Mouse (Mus musculus): ENCODE results near the gene Fmnl2. TPM values are rescaled to one million over a fixed set of nuclear protein-coding genes. Genes with fewer than 3 reads are reported as not detected.

Gene Fmnl2
- polyA plus RNA-seq, 1 experiment from 2014 or later, result 9.0 TPM

DNA sequence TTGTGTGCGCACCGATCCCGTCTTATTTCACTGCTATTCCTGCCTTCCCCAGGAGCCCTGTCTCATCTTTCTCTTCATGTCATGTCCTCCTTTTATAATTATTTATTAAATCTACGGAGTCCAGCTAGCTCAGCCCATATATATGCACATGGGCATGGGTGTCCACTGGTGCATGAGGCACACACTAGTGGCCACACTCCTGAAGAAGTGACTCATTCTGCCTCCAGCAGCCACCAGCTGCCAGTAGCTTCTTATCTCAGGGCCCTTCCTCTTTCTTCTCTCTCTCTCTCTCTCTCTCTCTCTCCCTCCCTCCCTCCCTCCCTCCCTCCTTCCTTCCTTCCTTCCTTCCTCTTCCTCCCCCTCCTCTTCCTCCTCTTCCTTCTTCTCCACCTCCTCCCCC lies 43.1 kb downstream of the Fmnl2 start:
- ATAC-seq, result no peak
- 96% methylated on average over 4 of the region's 4 CpGs for WGBS
- H3K27me3 ChIP-seq (replicated peaks; ENCODE audit: control insufficient read depth, insufficient read depth, low read length), result no peaks in the 10 kb centered on the region
- H3K4me1 ChIP-seq (ENCODE audit: control insufficient read depth, insufficient read depth, low read depth, low read length), result peaks cover 8% of the 10 kb centered on the region
- no peak overlapping the region for H3K4me3 ChIP-seq (ENCODE audit: low read length)
- H3K4me2 ChIP-seq (ENCODE audit: low read length), result no peak overlapping the region
- no peaks in the 10 kb centered on the region for H3K9me3 ChIP-seq (ENCODE audit: control insufficient read depth, low read length)
- no peak overlapping the region for H3K27ac ChIP-seq (ENCODE audit: low read depth, low read length)
- H3K36me3 ChIP-seq (ENCODE audit: control insufficient read depth, insufficient read depth, low read length), result no peaks in the 10 kb centered on the region
- no peak overlapping the region for H3K9ac ChIP-seq (ENCODE audit: low read depth, low read length)

DNA sequence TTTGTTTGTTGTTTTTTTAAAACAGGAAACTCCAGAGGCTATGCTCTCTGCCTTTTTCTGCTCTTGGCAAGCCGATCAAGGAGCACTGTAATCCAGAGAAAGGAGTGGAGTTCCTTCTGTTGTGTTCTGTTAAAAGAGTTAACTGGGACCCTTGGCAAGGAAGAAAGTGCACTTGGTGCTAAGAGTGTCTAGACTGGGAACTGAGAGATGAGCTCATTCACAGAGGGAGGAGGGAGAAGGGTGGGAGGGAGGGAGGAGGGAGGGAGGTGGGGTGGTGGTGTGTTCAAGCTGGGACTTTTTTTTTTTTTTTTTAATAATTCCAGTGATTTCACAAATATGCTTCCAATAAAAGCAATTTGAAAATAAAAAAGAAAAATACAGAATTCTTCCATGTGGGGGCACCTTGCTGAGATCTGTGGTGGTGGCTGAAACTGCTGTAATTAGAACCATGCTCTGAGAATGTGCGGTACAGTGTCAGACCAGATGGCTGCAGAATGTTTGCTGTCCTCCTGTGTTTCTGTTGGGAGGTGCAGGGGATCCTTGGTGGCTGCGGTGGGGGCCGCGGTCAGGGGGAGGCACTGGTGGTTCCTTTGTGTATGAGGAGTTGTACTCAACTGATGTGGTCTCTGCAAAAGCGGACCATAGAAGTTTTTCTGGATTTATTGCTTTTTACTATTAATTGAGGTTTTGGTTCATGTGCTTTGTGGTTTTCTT lies 43.8 kb downstream of the Fmnl2 start:
- H3K27me3 ChIP-seq (replicated peaks; ENCODE audit: control insufficient read depth, insufficient read depth, low read length), result no peaks in the 10 kb centered on the region
- H3K4me1 ChIP-seq (ENCODE audit: control insufficient read depth, insufficient read depth, low read depth, low read length), result peaks cover 8% of the 10 kb centered on the region
- H3K4me2 ChIP-seq (ENCODE audit: low read length), result no peak overlapping the region
- WGBS, result 72% methylated on average over 6 of the region's 6 CpGs
- no peak overlapping the region for H3K9ac ChIP-seq (ENCODE audit: low read depth, low read length)
- no peak overlapping the region for H3K27ac ChIP-seq (ENCODE audit: low read depth, low read length)
- H3K36me3 ChIP-seq (ENCODE audit: control insufficient read depth, insufficient read depth, low read length), result no peaks in the 10 kb centered on the region
- ATAC-seq, result no peak
- H3K4me3 ChIP-seq (ENCODE audit: low read length), result no peak overlapping the region
- no peaks in the 10 kb centered on the region for H3K9me3 ChIP-seq (ENCODE audit: control insufficient read depth, low read length)

DNA sequence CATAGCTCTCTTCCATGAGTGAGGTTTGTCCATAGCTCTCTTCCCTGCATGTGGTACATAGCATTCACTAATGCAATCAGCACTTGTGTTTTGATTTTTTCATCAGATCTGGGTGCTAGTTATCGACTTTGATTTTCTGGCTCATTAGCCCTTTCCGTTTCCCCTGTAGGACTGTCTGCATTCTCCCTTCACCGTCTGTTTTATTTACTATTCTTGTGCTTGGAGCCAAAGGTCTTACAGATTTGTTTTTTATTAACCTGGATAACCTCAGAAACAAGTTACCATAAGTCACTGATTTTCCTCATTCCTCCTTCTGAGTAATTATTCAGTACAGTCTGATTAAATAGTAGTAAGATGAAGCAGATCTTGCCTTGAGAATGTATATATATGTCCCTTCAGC lies 44.8 kb downstream of the Fmnl2 start:
- Histone ChIP-seq H3K4me1 (ENCODE audit: control insufficient read depth, insufficient read depth, low read depth, low read length) (peaks cover 4% of the 10 kb centered on the region; the same call in 1 of the 2 replicates), H3K4me2 (ENCODE audit: low read length) (no peak overlapping the region), H3K9ac (ENCODE audit: low read depth, low read length) (no peak overlapping the region), H3K27ac (ENCODE audit: low read depth, low read length) (no peak overlapping the region), H3K4me3 (ENCODE audit: low read length) (no peak overlapping the region), H3K36me3 (ENCODE audit: control insufficient read depth, insufficient read depth, low read length) (no peaks in the 10 kb centered on the region), H3K27me3 (replicated peaks; ENCODE audit: control insufficient read depth, insufficient read depth, low read length) (no peaks in the 10 kb centered on the region), H3K9me3 (ENCODE audit: control insufficient read depth, low read length) (no peaks in the 10 kb centered on the region)
- ATAC-seq, result no peak
- 69% methylated on average over 3 of the region's 3 CpGs for WGBS

DNA sequence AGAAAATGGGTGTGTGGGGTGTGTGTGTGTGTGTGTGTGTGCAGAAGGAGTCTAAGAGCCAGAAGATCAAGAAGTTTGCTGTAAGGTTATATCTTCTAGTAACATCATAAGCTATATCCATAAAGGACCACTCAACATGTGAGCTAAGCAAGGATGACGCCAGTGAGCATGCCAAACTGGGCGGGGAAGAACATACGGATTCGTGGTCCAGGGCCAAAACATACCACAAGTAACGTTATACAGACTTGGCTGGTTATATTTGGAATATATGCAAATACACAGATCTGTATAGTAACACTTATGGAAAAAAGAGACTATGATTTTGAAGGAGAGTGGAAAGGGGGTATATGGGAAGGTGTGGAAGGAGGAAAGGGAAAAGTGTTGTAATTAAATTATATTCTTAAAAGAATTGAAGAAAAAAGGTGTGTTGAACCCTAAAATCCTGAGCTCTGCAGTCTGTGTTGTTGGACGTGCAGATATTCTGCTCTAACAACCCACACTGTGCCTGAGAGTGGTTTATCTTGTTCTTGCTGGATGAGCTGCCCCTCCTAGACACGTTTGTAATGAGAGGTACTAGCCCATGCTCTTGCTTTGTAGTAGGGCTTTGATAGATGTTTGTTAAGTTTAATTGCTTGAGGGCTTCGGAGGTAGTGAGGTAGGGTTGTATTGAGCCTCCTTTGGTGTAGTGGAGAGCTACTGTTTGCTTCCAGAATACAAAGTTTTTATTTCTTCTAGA lies 45.7 kb downstream of the Fmnl2 start:
- Histone ChIP-seq H3K27me3 (replicated peaks; ENCODE audit: control insufficient read depth, insufficient read depth, low read length) (no peaks in the 10 kb centered on the region), H3K9ac (ENCODE audit: low read depth, low read length) (no peak overlapping the region), H3K4me1 (ENCODE audit: control insufficient read depth, insufficient read depth, low read depth, low read length) (peaks cover 3% of the 10 kb centered on the region; the same call in 1 of the 2 replicates), H3K36me3 (ENCODE audit: control insufficient read depth, insufficient read depth, low read length) (no peaks in the 10 kb centered on the region), H3K4me2 (ENCODE audit: low read length) (no peak overlapping the region), H3K4me3 (ENCODE audit: low read length) (no peak overlapping the region), H3K27ac (ENCODE audit: low read depth, low read length) (no peak overlapping the region), H3K9me3 (ENCODE audit: control insufficient read depth, low read length) (no peaks in the 10 kb centered on the region)
- ATAC-seq, result no peak
- 72% methylated on average over 8 of the region's 8 CpGs for WGBS

DNA sequence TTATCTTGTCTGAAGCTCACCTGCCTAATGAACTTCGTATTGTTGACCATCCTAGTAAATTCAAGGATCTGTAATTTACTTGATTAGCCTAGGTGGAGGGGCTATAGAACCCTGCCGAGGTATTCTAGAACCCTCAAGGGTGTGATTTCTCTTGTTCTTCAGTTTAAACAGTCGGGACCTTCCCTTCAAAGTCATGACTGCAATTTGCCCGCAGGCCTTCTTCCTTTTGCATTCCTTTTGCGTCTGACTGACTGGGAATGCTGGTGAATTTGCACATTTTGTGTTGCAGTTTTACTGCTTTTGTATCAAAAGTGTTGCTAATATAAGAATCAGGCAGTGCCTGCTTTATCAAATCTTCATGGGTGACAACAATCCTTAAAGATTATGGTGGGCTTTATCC lies 46.9 kb downstream of the Fmnl2 start:
- H3K9me3 ChIP-seq (ENCODE audit: control insufficient read depth, low read length), result no peaks in the 10 kb centered on the region
- no peaks in the 10 kb centered on the region for H3K27me3 ChIP-seq (replicated peaks; ENCODE audit: control insufficient read depth, insufficient read depth, low read length)
- H3K4me3 ChIP-seq (ENCODE audit: low read length), result no peak overlapping the region
- peaks cover 3% of the 10 kb centered on the region; the same call in 1 of the 2 replicates for H3K4me1 ChIP-seq (ENCODE audit: control insufficient read depth, insufficient read depth, low read depth, low read length)
- no peak overlapping the region for H3K27ac ChIP-seq (ENCODE audit: low read depth, low read length)
- H3K9ac ChIP-seq (ENCODE audit: low read depth, low read length), result no peak overlapping the region
- no peak for ATAC-seq
- H3K4me2 ChIP-seq (ENCODE audit: low read length), result no peak overlapping the region
- no peaks in the 10 kb centered on the region for H3K36me3 ChIP-seq (ENCODE audit: control insufficient read depth, insufficient read depth, low read length)
- WGBS, result 67% methylated on average over 5 of the region's 5 CpGs

DNA sequence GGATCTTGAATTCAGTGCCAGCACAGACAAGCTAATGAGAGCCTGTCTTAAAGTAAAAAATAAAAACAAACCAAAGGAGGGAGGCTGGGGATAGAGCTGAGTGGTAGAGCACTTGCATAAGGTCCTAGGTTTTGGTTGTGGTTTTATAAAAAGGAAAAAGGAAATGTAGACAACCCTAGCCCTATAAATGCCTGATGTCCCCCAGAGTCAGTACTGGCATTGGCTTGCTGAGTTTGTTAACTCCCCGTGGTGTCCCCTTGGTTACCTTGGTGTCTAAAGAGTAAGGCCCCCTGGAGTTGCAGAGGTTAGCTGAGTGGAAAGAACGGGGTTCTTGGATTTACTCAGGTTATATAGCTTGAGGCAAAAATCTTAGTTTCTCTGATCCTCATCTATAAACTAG lies 55.7 kb downstream of the Fmnl2 start:
- no peak for ATAC-seq
- WGBS, result 22% methylated on average over 2 of the region's 2 CpGs
- Histone ChIP-seq H3K4me1 (ENCODE audit: control insufficient read depth, insufficient read depth, low read depth, low read length) (no peaks in the 10 kb centered on the region), H3K27me3 (replicated peaks; ENCODE audit: control insufficient read depth, insufficient read depth, low read length) (no peaks in the 10 kb centered on the region), H3K27ac (ENCODE audit: low read depth, low read length) (no peak overlapping the region), H3K4me3 (ENCODE audit: low read length) (no peak overlapping the region), H3K36me3 (ENCODE audit: control insufficient read depth, insufficient read depth, low read length) (no peaks in the 10 kb centered on the region), H3K9ac (ENCODE audit: low read depth, low read length) (no peak overlapping the region), H3K4me2 (ENCODE audit: low read length) (no peak overlapping the region), H3K9me3 (ENCODE audit: control insufficient read depth, low read length) (no peaks in the 10 kb centered on the region)

DNA sequence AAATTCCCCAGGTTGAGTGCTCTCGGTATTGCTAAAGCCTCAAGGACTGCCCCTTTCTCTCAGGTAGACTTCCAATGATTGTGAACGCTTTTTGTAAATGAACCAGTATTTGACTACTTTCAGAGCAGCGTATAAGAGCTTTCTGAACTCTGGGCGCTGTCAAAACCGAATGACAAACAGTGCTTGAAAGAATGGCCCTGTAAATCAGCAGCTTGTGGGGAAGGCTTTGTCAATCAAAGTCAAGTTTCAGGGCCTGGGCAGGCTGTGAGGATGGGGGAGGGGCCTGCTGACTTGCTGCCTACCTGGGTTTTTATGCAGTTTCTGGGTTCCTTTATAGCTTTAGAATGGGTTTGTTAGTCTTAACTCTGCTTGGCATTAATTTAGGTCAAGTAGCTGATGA lies 56.1 kb downstream of the Fmnl2 start:
- Histone ChIP-seq H3K36me3 (ENCODE audit: control insufficient read depth, insufficient read depth, low read length) (no peaks in the 10 kb centered on the region), H3K27ac (ENCODE audit: low read depth, low read length) (no peak overlapping the region), H3K4me3 (ENCODE audit: low read length) (no peak overlapping the region), H3K27me3 (replicated peaks; ENCODE audit: control insufficient read depth, insufficient read depth, low read length) (no peaks in the 10 kb centered on the region), H3K9ac (ENCODE audit: low read depth, low read length) (no peak overlapping the region), H3K4me2 (ENCODE audit: low read length) (no peak overlapping the region), H3K9me3 (ENCODE audit: control insufficient read depth, low read length) (no peaks in the 10 kb centered on the region), H3K4me1 (ENCODE audit: control insufficient read depth, insufficient read depth, low read depth, low read length) (no peaks in the 10 kb centered on the region; the same call in 1 of the 2 replicates)
- WGBS, result 28% methylated on average over 5 of the region's 5 CpGs
- ATAC-seq, result no peak

DNA sequence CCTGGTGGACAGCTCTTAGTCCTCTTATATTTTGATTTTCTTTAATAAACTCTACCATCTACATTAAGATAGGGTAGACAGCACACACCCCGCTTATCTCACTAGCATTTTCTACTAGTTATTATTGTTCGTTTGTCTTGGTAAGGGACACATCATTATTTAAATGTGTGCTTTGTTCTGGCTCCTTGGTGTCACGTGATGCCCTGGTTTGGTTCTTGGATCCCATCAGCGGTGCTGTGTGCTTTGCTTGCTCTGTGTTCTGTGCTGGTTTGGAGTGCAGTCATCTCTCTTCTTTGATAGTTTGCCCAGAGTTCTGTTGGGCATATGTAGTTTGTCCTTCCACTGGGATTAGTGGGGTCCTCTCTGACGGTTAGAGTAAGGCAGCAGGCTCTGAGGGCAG lies 57.9 kb downstream of the Fmnl2 start:
- Histone ChIP-seq H3K36me3 (ENCODE audit: control insufficient read depth, insufficient read depth, low read length) (no peaks in the 10 kb centered on the region), H3K4me1 (ENCODE audit: control insufficient read depth, insufficient read depth, low read depth, low read length) (no peaks in the 10 kb centered on the region; the same call in 1 of the 2 replicates), H3K27me3 (replicated peaks; ENCODE audit: control insufficient read depth, insufficient read depth, low read length) (no peaks in the 10 kb centered on the region), H3K4me2 (ENCODE audit: low read length) (no peak overlapping the region), H3K9ac (ENCODE audit: low read depth, low read length) (no peak overlapping the region), H3K9me3 (ENCODE audit: control insufficient read depth, low read length) (no peaks in the 10 kb centered on the region), H3K27ac (ENCODE audit: low read depth, low read length) (no peak overlapping the region), H3K4me3 (ENCODE audit: low read length) (no peak overlapping the region)
- ATAC-seq, result no peak
- 83% methylated on average over 5 of the region's 5 CpGs for WGBS

DNA sequence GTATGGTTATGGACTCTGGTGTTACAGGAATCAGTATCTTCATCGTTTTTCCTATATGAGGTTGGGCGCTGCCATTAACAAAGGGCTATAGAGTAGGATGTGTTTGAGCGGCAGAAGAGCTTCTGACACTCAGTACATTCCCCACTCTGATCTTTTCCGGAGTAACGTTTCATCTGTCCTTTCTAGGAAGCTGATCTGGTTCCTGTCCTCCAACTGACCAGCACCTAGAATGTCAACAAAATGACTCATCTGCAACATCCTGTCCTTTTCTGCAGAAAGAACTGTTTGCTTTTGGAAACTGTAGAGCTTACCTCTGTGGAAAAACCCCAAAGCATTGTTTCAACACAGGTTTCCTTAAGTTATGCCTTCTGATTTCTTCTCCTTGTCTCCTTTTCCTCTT lies 60.4 kb downstream of the Fmnl2 start:
- Histone ChIP-seq H3K4me3 (ENCODE audit: low read length) (no peak overlapping the region), H3K9me3 (ENCODE audit: control insufficient read depth, low read length) (no peaks in the 10 kb centered on the region), H3K36me3 (ENCODE audit: control insufficient read depth, insufficient read depth, low read length) (no peaks in the 10 kb centered on the region), H3K27ac (ENCODE audit: low read depth, low read length) (no peak overlapping the region), H3K4me1 (ENCODE audit: control insufficient read depth, insufficient read depth, low read depth, low read length) (no peaks in the 10 kb centered on the region; the same call in 1 of the 2 replicates), H3K9ac (ENCODE audit: low read depth, low read length) (no peak overlapping the region), H3K27me3 (replicated peaks; ENCODE audit: control insufficient read depth, insufficient read depth, low read length) (no peaks in the 10 kb centered on the region), H3K4me2 (ENCODE audit: low read length) (no peak overlapping the region)
- WGBS, result 88% methylated on average over 5 of the region's 5 CpGs
- ATAC-seq, result no peak

Data from hindbrain, embryonic 16.5 days (tissue).